Mouse (Mus musculus): ENCODE results near the gene Sh3bgrl2.

Sh3bgrl2 gene

DNA sequence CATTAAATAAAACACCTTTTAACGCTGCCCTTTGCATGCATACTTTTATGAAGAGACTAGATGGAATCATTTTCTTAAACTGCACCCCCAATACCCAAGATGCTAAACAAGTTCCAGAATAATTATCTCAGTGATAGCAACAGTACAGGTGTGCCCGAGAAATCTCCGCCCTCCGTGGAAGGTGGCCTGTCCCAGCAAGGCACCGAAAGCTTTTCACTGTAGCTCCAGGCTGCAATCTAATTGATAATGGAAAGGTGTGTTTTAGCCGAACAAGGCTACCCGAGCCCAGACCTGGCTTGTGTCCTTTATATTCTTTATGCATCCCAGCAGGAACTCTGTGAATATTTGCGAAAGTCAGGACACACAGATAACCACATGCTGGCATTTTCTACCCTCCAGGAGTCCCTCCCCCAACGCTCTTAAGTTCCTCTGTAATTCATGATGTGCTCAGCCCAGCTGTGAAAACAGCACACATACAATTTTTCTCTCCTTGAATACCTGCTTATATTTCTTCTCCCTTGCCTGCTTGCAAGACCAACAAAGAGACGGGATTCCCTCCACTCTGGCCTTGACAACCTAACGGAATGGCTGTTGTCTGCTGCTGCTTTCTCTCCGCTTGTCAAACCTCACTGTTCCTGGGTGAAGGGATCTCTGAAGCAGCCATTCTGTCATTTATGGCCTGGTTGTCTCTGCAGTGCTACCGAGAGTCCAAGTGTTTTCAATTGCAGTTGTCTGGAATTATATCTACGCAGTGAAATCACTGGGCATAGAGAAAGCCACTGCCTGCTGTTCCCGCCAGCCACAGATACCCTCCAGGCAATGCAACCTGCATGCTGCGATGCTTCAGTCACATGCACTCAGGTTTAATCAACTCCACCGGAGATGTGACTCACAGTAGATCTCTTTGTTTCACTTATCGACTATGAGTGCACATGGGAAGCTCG, 80.8 kb downstream of the Sh3bgrl2 start:
- DNase-seq (ENCODE audit: low spot score in 2 of 2) = no peak

DNA sequence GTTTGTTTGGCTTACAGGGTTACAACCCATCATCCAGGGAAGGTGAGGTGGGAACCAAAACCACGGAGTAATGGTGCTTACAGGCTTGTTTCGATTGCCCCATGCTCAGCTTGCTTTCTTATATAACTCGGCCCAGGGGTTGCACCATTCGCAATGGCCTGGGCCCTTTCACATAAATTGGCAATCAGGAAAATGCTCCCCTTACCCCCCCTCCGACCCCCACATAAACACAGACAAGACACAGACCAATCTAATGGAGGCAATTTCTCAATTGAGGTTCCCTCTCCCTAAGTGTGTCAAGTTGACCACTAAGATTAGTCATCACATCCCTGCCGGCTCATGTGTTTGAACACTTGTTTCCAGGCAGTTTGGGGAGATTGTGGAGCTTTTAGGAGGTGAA, 82.2 kb downstream of the Sh3bgrl2 start:
- DNase-seq (ENCODE audit: low spot score in 2 of 2) = no peak

DNA sequence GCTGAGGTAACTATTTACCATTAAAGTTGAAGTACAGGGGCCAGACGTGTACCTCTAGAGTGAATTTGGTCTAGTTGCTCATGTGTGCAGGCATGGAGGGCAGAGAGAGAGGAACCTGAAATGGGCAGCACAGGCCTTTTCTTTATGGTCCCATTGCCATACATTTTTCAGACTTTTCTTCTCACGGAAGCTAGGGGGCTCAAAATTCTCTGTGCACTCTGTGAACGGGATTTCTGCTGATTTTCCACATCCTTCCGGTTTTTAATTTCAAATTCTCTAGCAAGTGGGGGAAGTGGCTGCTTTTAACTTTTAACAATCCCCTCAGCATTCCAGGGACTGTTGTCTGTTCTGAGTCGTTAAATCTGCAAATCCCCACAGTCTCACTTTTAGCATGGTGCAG, 83.8 kb downstream of the Sh3bgrl2 start:
- no peak for DNase-seq (ENCODE audit: low spot score in 2 of 2)

DNA sequence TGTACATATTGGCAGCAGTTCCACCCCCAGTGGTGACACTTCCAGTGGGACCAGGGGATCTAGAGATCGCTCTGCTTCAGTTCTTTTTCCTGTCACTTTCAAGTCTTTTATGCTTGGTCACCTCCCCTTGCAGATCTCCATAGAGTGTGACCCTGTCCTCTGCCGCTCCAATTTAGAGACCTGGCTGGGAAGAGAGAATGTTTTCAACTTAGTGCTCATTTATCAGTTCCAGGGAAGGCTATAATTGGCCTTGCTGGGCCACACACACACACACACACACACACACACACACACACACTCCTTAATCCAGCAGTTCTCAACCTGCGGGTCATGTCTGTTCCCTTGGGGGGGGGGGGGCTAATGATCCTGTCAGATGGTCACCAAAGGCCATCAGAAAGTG, 86.6 kb downstream of the Sh3bgrl2 start:
- DNase-seq (ENCODE audit: low spot score in 2 of 2) = no peak

GRCm38 (mm10) chr9:83635997-83636396, 87.9 kb downstream of the Sh3bgrl2 start:
- DNase-seq (ENCODE audit: low spot score in 2 of 2) = no peak

GRCm38 (mm10) chr9:83643139-83643538, 95.0 kb downstream of the Sh3bgrl2 start:
- no peak for DNase-seq (ENCODE audit: low spot score in 2 of 2)

DNA sequence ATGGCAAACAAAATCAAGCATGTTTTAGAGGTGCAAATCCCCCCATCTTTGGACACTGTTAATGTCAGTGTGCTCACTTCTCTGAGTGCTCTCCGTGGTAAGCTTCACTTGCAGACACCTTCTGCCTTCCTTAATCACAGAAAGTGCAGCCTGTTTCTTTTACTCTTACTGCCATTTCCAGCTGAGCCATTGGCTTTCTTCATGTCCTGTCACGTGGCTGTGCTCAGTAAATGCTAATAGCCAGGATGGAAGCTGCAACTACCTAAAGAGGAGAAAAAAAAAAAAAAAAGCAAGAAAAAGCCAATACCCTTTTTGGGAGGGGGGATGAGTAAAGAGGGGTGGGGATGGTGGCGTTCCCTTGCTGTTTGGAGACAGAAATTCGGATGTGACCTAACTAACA, 95.7 kb downstream of the Sh3bgrl2 start:
- no peak for DNase-seq (ENCODE audit: low spot score in 2 of 2)

GRCm38 (mm10) chr9:83646215-83646614, 98.1 kb downstream of the Sh3bgrl2 start:
- no peak for DNase-seq (ENCODE audit: low spot score in 2 of 2)

GRCm38 (mm10) chr9:83646691-83647090, 98.6 kb downstream of the Sh3bgrl2 start:
- DNase-seq (ENCODE audit: low spot score in 2 of 2) = no peak

DNA sequence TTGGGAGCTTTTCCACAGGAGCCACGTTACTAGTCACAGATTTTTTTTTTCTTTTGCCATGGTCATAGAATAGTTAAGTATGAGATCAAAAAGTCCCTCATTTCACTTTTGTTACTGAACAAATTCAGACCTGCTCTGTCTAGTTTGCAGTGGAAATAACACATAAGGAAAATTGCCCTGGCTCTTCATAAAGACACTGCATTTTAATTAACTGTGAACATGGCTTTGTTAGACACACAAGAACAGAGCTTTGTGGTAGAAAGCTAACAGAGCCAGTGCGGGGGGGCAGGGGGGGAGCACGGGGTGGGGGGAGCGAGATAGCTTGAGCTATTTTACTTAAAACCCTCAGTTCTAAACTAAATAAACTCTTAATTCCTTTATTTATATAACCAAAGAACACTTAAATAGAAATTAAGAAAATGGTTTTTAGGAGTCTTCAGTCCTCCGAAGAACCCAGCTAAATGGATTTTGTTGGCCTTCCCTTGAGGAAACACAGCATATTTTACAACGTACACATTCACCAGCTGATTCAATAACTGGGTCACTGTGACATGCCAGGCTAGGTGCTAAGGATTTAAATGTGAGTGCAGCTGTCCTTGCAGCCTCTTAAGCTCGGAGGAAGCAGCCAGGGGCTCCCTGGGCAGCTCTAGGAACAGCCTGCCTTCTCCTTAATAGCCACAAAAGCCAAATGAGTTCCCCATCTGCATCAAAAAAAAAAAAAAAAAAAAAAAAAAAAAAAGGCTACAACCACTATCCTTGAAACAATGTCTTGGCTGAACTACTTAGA, 100.0 kb downstream of the Sh3bgrl2 start:
- DNase-seq (ENCODE audit: low spot score in 2 of 2) = no peak

DNA sequence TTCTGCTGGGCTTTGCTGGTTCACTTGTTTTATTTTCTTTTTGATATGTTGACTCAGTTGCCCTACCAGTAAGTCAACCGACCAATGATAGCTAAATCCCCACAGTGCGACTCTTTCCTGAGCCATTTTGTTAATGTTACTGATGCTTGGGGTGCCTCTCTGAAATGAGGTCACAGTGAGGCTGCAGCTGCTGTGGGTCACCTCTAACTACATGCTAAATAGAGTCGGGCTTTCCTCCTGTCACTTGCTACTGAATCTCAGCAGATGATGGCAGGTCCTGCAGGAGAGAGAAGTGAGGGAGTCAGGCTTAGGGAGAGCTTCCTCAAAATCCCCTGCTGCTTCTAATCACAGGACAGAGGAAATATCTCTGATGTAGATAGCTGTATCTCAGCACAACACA, 100.6 kb downstream of the Sh3bgrl2 start:
- DNase-seq (ENCODE audit: low spot score in 2 of 2) = no peak

DNA sequence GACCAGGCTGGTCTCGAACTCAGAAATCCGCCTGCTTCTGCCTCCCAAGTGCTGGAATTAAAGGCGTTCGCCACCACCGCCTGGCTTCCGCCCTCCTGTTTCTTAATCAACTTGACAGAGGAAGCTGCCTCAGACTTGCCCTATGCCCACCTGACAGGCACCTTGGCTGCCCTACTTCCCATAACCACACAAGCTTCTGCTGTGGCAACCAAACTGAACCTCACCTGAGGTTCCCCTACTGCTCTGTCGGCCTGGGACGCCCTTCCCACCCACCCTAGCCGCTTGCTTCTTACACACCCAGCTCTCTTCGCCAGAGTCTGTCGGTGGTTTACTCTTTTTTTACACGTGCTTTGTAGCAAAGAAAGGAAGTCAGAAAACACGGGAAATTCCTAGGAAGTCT, 103.9 kb downstream of the Sh3bgrl2 start:
- DNase-seq (ENCODE audit: low spot score in 2 of 2) = no peak

DNA sequence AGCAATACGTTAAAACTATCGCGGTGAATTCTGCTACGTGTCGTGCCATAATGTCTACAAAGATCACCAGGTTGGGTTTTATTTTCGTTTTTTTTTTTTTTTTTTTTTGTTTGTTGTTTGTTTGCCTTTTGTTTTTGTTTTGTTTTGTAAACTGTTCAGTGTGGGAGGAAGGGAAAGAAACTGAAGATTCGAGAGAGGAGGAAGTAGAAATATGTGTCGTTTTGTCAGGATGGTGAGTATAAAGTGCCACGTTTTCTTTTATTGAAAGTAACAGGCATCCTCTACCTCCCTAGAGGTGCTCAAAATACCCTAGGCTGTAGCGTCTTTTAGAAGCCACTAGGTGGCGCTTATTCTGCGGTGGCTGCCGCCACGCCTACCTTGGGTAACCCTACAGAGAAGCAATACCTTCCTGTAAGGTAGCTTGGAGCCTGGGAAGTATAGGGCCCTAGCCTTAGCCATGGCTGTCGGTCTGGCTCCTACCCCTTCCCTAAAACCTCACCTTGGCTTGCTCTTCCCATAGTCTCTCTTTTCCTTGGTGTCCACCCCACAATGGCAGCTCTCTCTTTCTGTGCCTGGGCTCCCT, 104.6 kb downstream of the Sh3bgrl2 start:
- DNase-seq (ENCODE audit: low spot score in 2 of 2) = peak in 1 of 2 experiments; percentile 18

GRCm38 (mm10) chr9:83654601-83655000, 106.5 kb downstream of the Sh3bgrl2 start:
- DNase-seq (ENCODE audit: low spot score in 2 of 2) = no peak

DNA sequence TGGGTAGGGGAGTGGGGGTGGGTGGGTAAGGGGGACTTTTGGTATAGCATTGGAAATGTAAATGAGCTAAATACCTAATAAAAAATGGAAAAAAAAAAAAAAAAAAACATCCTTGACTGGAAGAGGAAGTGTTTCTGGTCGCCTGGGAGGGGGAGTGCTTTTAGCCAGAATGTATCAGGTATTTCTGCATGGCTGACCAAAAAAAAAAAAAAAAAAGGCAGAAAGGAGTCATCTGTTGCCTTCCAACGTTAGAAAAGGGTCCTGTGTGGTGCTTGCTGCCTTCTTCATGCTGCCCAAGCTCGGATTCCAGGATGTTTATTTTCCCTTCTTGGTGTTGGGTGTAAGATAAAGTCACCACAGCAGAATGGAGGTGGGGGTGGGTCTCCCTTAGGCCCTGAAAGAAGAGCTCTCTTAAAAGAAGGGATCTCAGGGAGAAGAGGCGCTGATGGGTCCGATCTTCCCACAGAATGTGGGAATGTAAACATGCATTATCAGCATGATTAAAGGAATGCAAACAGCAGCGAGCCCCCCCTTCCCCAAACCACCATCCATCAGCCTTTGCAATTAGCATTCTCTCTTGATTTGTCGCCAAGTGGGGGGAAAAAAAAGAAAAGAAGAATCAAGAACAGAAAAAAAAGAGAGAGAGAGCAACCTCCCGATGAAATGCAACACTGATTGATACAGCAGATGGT, 109.0 kb downstream of the Sh3bgrl2 start:
- DNase-seq (ENCODE audit: low spot score in 2 of 2) = no peak

GRCm38 (mm10) chr9:83657652-83658002, 109.5 kb downstream of the Sh3bgrl2 start:
- no peak for DNase-seq (ENCODE audit: low spot score in 2 of 2)

GRCm38 (mm10) chr9:83659081-83659480, 111.0 kb downstream of the Sh3bgrl2 start:
- no peak for DNase-seq (ENCODE audit: low spot score in 2 of 2)

DNA sequence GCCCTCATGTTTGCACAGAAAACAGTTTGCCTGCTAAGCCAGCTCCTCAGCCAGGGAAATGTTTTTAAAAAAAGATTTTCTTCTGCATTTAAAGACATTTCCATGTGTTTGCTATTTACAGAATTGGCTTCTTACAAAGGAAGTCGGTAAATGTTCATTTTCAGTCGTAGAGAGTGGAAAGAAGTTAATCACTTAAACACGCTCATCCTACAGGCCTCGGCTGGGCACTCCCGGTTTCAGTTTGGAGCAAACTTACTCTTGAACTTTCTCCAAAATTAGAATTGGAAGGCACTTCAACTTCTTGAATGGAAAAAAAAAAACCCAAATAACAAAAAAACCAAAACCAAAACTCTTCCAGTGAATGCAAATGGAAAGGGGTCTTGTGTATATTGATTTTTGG, 113.7 kb downstream of the Sh3bgrl2 start:
- no peak for DNase-seq (ENCODE audit: low spot score in 2 of 2)

GRCm38 (mm10) chr9:83663981-83664897, 116.1 kb downstream of the Sh3bgrl2 start:
- DNase-seq (ENCODE audit: low spot score in 2 of 2) = no peak

DNA sequence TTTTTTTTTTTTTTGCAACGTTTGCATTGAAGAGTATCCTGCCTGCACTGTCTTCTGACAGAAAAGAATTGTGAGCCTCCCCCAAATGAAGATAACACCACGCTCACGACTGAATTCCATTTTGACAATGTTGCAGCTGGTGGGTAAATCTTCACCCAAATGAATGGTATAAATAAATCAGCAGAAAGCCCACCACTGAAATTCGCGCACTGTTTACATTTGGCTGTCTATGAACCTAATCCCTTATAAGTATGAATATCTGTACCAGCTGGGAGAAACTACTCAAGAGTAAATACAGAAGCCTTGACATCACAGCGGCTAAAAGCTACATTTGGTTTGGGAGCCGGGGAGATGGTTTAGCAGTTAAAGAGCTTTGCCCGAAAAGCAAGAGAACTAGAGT, 116.8 kb downstream of the Sh3bgrl2 start:
- no peak for DNase-seq (ENCODE audit: low spot score in 2 of 2)

DNA sequence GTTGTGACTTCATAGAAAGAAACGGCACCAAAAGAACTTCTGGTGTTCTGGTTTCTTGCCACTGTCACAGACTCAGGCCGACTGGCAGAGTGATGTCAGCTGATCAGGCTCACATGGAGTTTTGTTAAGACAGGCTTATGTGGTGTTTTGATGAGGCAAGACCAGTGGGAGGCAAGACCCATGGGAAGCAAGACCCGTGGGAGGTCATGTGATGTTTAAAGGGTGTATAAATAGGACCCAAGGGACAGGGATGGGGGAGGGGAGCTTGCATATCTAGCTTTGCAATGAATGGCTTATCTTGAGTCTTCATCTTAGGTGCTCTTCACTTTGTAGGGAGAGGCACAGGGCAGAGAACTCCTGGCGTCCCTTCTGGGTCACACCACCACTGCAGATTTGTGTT, 118.9 kb downstream of the Sh3bgrl2 start:
- DNase-seq (ENCODE audit: low spot score in 2 of 2) = no peak

All from thymus, postnatal 10 days (tissue).